Mouse (Mus musculus): Measurements from ENCODE around the gene Txndc8. TPM values are rescaled to one million over a fixed set of nuclear protein-coding genes. Genes with fewer than 3 reads are reported as not detected.

Txndc8 gene
- not detected in 2 replicates for total RNA-seq (2012; rRNA removed)
- total RNA-seq (2014; rRNA removed): not detected in 2 replicates
- polyA plus RNA-seq (2012; ENCODE audit: insufficient read length, low read depth): not detected in 2 replicates

DNA sequence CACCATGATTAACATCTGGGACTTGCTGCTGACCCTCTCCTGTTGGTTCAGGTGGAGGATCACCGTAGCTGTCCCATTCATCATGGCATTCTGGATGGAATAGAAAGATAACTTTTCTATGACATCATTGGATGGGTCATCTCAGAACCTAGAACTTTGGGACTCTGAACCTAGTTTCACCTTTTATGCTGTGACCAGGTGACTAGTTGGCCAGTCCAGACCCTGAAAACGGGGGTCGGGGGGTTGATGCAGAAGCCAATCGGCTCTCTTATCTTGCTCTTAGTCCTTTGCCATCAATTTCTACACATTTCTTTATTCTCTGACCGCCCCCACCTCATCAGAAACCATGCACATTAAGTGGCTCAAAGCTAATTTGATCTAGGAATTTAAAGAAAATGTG lies at the start of gene Txndc8:
Gene Txndc8, minus strand, starts transcription at position 101 of the 400 bp plus-strand sequence.
- H3K27me3 ChIP-seq (replicated peaks): no peaks in the 10 kb centered on the region
- in situ Hi-C loops (cut with MboI; ENCODE audit: low pct_ligation_motif_present, low pct_unique_long_range_greater_than_20kb, low sequenced_read_pairs) (no loop called here), dilution Hi-C loops (cut with MboI; ENCODE audit: extremely low pct_ligation_motif_present, extremely low pct_unique_long_range_greater_than_20kb, low sequenced_read_pairs) (no loop called here)
- DNase-seq (ENCODE audit: extremely low read depth): no peak
- no peak within 1 kb of the TSS for H3K27ac ChIP-seq (ENCODE audit: insufficient read depth, low read depth)
- TF ChIP-seq TBP (conservative IDR thresholded peaks at IDR 0.05; ENCODE audit: low read depth, low read length) (no peak), IRF4 (IDR thresholded peaks at IDR 0.05; ENCODE audit: low read depth, low read length) (no peak), UBTF (IDR thresholded peaks at IDR 0.05; ENCODE audit: low read depth, low read length) (no peak), ETS1 (conservative IDR thresholded peaks at IDR 0.05; ENCODE audit: low read depth, low read length) (no peak), SIN3A (IDR thresholded peaks at IDR 0.05; ENCODE audit: low read length) (no peak), MAZ (IDR thresholded peaks at IDR 0.05; ENCODE audit: low read depth, low read length) (no peak), JUND (conservative IDR thresholded peaks at IDR 0.05; ENCODE audit: low read depth, low read length) (no peak), KAT2A (IDR thresholded peaks at IDR 0.05; ENCODE audit: insufficient replicate concordance, low read length) (no peak), CHD1 (IDR thresholded peaks at IDR 0.05; ENCODE audit: low read depth, low read length) (no peak), USF1 (IDR thresholded peaks at IDR 0.05; ENCODE audit: low read depth, low read length) (no peak)
- no peak within 1 kb of the TSS for H3K4me2 ChIP-seq (ENCODE audit: insufficient read depth, low read depth, poor library complexity, severe bottlenecking)
- H3K9ac ChIP-seq (ENCODE audit: insufficient read depth, low read depth): no peak within 1 kb of the TSS
- no peaks in the 10 kb centered on the region for H3K79me2 ChIP-seq (replicated peaks; ENCODE audit: control insufficient read depth, extremely low read depth, insufficient read depth, poor library complexity, severe bottlenecking)
- H3K4me1 ChIP-seq (ENCODE audit: control insufficient read depth in 1 of 2, insufficient read depth in 2 of 2): no peaks in the 10 kb centered on the region
- H3K4me3 ChIP-seq (replicated peaks in 1 of 3; ENCODE audit: low read depth in 2 of 3, low read length in 2 of 3, poor library complexity in 1 of 3): no peak within 1 kb of the TSS
- no peaks in the 10 kb centered on the region for H3K36me3 ChIP-seq (replicated peaks in 1 of 2; ENCODE audit: control insufficient read depth in 1 of 2, insufficient read depth in 1 of 2, low read length in 1 of 2)
- H3K9me3 ChIP-seq (replicated peaks; ENCODE audit: low read length): no peaks in the 10 kb centered on the region

DNA sequence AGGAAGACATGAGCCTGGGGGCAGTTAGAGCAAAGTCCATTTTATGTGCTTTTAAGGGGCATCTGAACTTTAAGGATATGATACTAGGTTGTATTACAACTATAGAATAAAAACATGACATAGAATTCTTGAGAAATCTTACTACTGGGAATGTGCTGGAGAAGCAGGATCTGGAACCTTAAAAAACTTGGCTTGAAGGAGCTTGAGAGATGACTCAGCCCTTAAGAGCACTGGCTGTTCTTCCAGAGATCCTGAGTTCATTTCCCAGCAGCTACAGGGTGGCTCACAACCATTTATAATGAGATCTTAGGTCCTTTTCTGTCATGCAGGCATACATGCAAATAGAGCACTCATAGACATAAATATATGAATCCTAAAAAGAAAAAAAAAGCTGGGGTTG lies 46.7 kb upstream of the Txndc8 start:
- no peak for TF ChIP-seq JUND (conservative IDR thresholded peaks at IDR 0.05; ENCODE audit: low read depth, low read length)
- no peak for TF ChIP-seq BHLHE40 (IDR thresholded peaks at IDR 0.05; ENCODE audit: low read depth, low read length)
- TF ChIP-seq CHD2 (IDR thresholded peaks at IDR 0.05; ENCODE audit: low read length): no peak
- no peak for TF ChIP-seq NELFE (IDR thresholded peaks at IDR 0.05; ENCODE audit: low read depth, low read length)
- no peak for TF ChIP-seq RCOR1 (conservative IDR thresholded peaks at IDR 0.05; ENCODE audit: low read depth, low read length)
- TF ChIP-seq UBTF (IDR thresholded peaks at IDR 0.05; ENCODE audit: low read depth, low read length): no peak
- TF ChIP-seq ZKSCAN1 (IDR thresholded peaks at IDR 0.05; ENCODE audit: borderline replicate concordance, low read depth, low read length): no peak
- no peak for TF ChIP-seq POLR2A (IDR thresholded peaks at IDR 0.05; ENCODE audit: low read depth, low read length)
- no peak for TF ChIP-seq CHD1 (IDR thresholded peaks at IDR 0.05; ENCODE audit: low read depth, low read length)
- no peak for TF ChIP-seq MAX (IDR thresholded peaks at IDR 0.05; ENCODE audit: low read length)
- no peak for TF ChIP-seq NRF1 (IDR thresholded peaks at IDR 0.05; ENCODE audit: low read depth, low read length)
- TF ChIP-seq PAX5 (IDR thresholded peaks at IDR 0.05; ENCODE audit: low read length): no peak
- TF ChIP-seq ETS1 (conservative IDR thresholded peaks at IDR 0.05; ENCODE audit: low read depth, low read length): no peak
- no peak for TF ChIP-seq ELF1 (IDR thresholded peaks at IDR 0.05; ENCODE audit: low read depth, low read length)
- TF ChIP-seq JUN (IDR thresholded peaks at IDR 0.05; ENCODE audit: insufficient read depth, low read depth, low read length): no peak
- no peak for TF ChIP-seq MXI1 (IDR thresholded peaks at IDR 0.05; ENCODE audit: low read depth, low read length)
- in situ Hi-C loops (cut with MboI; ENCODE audit: low pct_ligation_motif_present, low pct_unique_long_range_greater_than_20kb, low sequenced_read_pairs) (no loop called here), dilution Hi-C loops (cut with MboI; ENCODE audit: extremely low pct_ligation_motif_present, extremely low pct_unique_long_range_greater_than_20kb, low sequenced_read_pairs) (no loop called here)
- no peaks in the 10 kb centered on the region for H3K4me1 ChIP-seq (ENCODE audit: control insufficient read depth in 1 of 2, insufficient read depth in 2 of 2)
- H3K9me3 ChIP-seq (replicated peaks; ENCODE audit: low read length): no peaks in the 10 kb centered on the region
- no peak overlapping the region for H3K4me3 ChIP-seq (replicated peaks in 1 of 3; ENCODE audit: low read depth in 2 of 3, low read length in 2 of 3, poor library complexity in 1 of 3)
- H3K27me3 ChIP-seq (replicated peaks): no peaks in the 10 kb centered on the region
- H3K4me2 ChIP-seq (ENCODE audit: insufficient read depth, low read depth, poor library complexity, severe bottlenecking): no peak overlapping the region
- H3K36me3 ChIP-seq (replicated peaks in 1 of 2; ENCODE audit: control insufficient read depth in 1 of 2, insufficient read depth in 1 of 2, low read length in 1 of 2): no peaks in the 10 kb centered on the region
- H3K79me2 ChIP-seq (replicated peaks; ENCODE audit: control insufficient read depth, extremely low read depth, insufficient read depth, poor library complexity, severe bottlenecking): no peaks in the 10 kb centered on the region
- H3K9ac ChIP-seq (ENCODE audit: insufficient read depth, low read depth): no peak overlapping the region
- no peak overlapping the region for H3K27ac ChIP-seq (ENCODE audit: insufficient read depth, low read depth)
- no peak for DNase-seq (ENCODE audit: extremely low read depth)

Measured in CH12.LX (cell line).